Mouse (Mus musculus): ENCODE measurements around the gene Tra2b. TPM values are rescaled to one million over a fixed set of nuclear protein-coding genes. Genes with fewer than 3 reads are reported as not detected.
"Not testable (repeated sequence)": the region's sequence is repeated elsewhere in the genome, so short reads cannot be mapped to it uniquely, and the experiment has no call there.

The Tra2b gene
- total and polyA plus RNA-seq, 3 experiments, result 15.6 to 43.3 (median 33.6) TPM

GRCm38 (mm10) chr16:22261563-22261962, 4.2 kb downstream of the Tra2b start:
- Histone ChIP-seq H3K36me3 (ENCODE audit: control insufficient read depth, insufficient read depth, low read length) (peaks cover 42% of the 10 kb centered on the region), H3K27ac (no peak overlapping the region), H3K9ac (ENCODE audit: low read depth, low read length) (no peak overlapping the region), H3K79me2 (replicated peaks; ENCODE audit: control insufficient read depth, insufficient read depth, low read length) (peaks cover 5% of the 10 kb centered on the region), H3K4me3 (no peak overlapping the region), H3K4me1 (ENCODE audit: control insufficient read depth, insufficient read depth, low read length) (peaks cover 15% of the 10 kb centered on the region), H3K27me3 (ENCODE audit: control insufficient read depth, insufficient read depth, low read length) (no peaks in the 10 kb centered on the region)
- WGBS, result 45% methylated on average over 2 of the region's 2 CpGs
- intact Hi-C loops (cut with DNase I), result loop anchor here (10.0 kb wide), 4 partner anchors 157 to 837 kb away; partner anchors contain the start of genes Tmem41a and Vps8
- no peak for DNase-seq
- no peak for TF ChIP-seq CTCF (IDR thresholded peaks at IDR 0.05)
- TF ChIP-seq EP300 (IDR thresholded peaks at IDR 0.05; ENCODE audit: insufficient read depth, low read depth, low read length), result no peak

DNA sequence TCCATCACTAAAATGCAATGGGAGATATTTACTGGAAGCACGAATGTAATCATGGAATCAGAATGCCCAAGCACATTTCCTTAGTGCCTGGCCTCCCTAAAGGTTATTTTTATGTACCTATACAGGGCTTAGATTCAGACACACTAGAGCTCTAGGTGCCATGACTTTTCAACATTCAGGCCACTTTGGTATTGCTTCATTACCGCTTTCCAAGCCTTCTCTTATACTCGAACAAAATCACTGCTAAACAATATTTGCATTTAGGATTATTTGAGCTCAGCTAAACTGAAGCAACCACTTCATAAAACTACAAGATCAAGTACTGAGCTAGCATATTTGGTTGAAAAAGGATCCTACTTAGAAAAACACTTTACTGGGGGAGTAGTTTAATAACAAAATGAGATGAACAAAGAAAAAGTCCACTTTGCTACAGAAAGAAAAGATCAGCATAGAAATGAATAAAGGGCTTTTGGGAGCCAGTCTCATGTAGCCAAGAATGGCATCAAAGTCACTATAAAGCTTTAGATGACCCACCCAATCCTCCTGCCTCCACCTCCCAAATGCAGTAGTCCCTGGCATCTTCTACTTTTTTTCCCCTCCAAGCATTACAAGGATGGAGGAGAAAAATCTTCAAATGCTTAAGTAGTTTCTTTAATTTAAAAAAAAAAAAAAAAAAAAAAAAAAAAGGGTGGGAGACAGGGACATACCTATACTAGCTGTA, 5.2 kb downstream of the Tra2b start:
- DNase-seq, result no peak
- 23% methylated on average over 3 of the region's 3 CpGs for WGBS
- intact Hi-C loops (cut with DNase I), result loop anchor here (10.0 kb wide), 4 partner anchors 156 to 836 kb away; partner anchors contain the start of genes Tmem41a and Vps8
- no peak overlapping the region for H3K9ac ChIP-seq (ENCODE audit: low read depth, low read length)
- no peak overlapping the region for H3K4me3 ChIP-seq
- peaks cover 17% of the 10 kb centered on the region for H3K4me1 ChIP-seq (ENCODE audit: control insufficient read depth, insufficient read depth, low read length)
- no peak overlapping the region for H3K27ac ChIP-seq
- H3K27me3 ChIP-seq (ENCODE audit: control insufficient read depth, insufficient read depth, low read length), result no peaks in the 10 kb centered on the region
- H3K36me3 ChIP-seq (ENCODE audit: control insufficient read depth, insufficient read depth, low read length), result peaks cover 51% of the 10 kb centered on the region
- TF ChIP-seq EP300 (IDR thresholded peaks at IDR 0.05; ENCODE audit: insufficient read depth, low read depth, low read length), result no peak
- TF ChIP-seq POLR2A (IDR thresholded peaks at IDR 0.05; ENCODE audit: insufficient read depth, low read depth, low read length), result no peak
- TF ChIP-seq CTCF (IDR thresholded peaks at IDR 0.05), result no peak
- H3K79me2 ChIP-seq (replicated peaks; ENCODE audit: control insufficient read depth, insufficient read depth, low read length), result peaks cover 5% of the 10 kb centered on the region

GRCm38 (mm10) chr16:22252255-22252654, 13.6 kb downstream of the Tra2b start:
- H3K36me3 ChIP-seq (ENCODE audit: control insufficient read depth, insufficient read depth, low read length), result peaks cover 45% of the 10 kb centered on the region

GRCm38 (mm10) chr16:22250307-22250706, 15.5 kb downstream of the Tra2b start:
- H3K27me3 ChIP-seq (ENCODE audit: control insufficient read depth, insufficient read depth, low read length), result no peaks in the 10 kb centered on the region
- intact Hi-C loops (cut with DNase I), result no loop called here
- H3K4me1 ChIP-seq (ENCODE audit: control insufficient read depth, insufficient read depth, low read length), result no peaks in the 10 kb centered on the region; the same call in 1 of the 2 replicates
- no peaks in the 10 kb centered on the region for H3K79me2 ChIP-seq (replicated peaks; ENCODE audit: control insufficient read depth, insufficient read depth, low read length)
- DNase-seq, result no peak
- TF ChIP-seq EP300 (IDR thresholded peaks at IDR 0.05; ENCODE audit: insufficient read depth, low read depth, low read length), result no peak
- H3K27ac ChIP-seq, result no peak overlapping the region
- H3K36me3 ChIP-seq (ENCODE audit: control insufficient read depth, insufficient read depth, low read length), result peaks cover 28% of the 10 kb centered on the region
- H3K4me3 ChIP-seq, result no peak overlapping the region
- 90% methylated on average over 5 of the region's 5 CpGs for WGBS
- no peak overlapping the region for H3K9ac ChIP-seq (ENCODE audit: low read depth, low read length)

More at GRCm38 (mm10) chr16:22252255-22252654, 13.6 kb downstream of the Tra2b start:
- H3K4me1 ChIP-seq (ENCODE audit: control insufficient read depth, insufficient read depth, low read length); H3K27me3 ChIP-seq (ENCODE audit: control insufficient read depth, insufficient read depth, low read length); intact Hi-C loops (cut with DNase I); DNase-seq; H3K4me3 ChIP-seq; H3K9ac ChIP-seq (ENCODE audit: low read depth, low read length); H3K79me2 ChIP-seq (replicated peaks; ENCODE audit: control insufficient read depth, insufficient read depth, low read length); H3K27ac ChIP-seq: not testable (repeated sequence)
- 72% methylated on average over 6 of the region's 6 CpGs for WGBS

- Histone ChIP-seq H3K4me3 (no peak overlapping the region), H3K27me3 (ENCODE audit: control insufficient read depth, insufficient read depth, low read length) (no peaks in the 10 kb centered on the region), H3K79me2 (replicated peaks; ENCODE audit: control insufficient read depth, insufficient read depth, low read length) (no peaks in the 10 kb centered on the region), H3K4me1 (ENCODE audit: control insufficient read depth, insufficient read depth, low read length) (no peaks in the 10 kb centered on the region; the same call in 1 of the 2 replicates), H3K36me3 (ENCODE audit: control insufficient read depth, insufficient read depth, low read length) (peaks cover 27% of the 10 kb centered on the region), H3K9ac (ENCODE audit: low read depth, low read length) (no peak overlapping the region), H3K27ac (no peak overlapping the region)
- WGBS, result 89% methylated on average over 3 of the region's 3 CpGs
- DNase-seq, result no peak
- intact Hi-C loops (cut with DNase I), result no loop called here
- TF ChIP-seq CTCF (IDR thresholded peaks at IDR 0.05) (no peak), EP300 (IDR thresholded peaks at IDR 0.05; ENCODE audit: insufficient read depth, low read depth, low read length) (no peak), POLR2A (IDR thresholded peaks at IDR 0.05; ENCODE audit: insufficient read depth, low read depth, low read length) (no peak)
These were observed 16.1 kb downstream of the Tra2b start for GRCm38 (mm10) chr16:22249754-22250153.

DNA sequence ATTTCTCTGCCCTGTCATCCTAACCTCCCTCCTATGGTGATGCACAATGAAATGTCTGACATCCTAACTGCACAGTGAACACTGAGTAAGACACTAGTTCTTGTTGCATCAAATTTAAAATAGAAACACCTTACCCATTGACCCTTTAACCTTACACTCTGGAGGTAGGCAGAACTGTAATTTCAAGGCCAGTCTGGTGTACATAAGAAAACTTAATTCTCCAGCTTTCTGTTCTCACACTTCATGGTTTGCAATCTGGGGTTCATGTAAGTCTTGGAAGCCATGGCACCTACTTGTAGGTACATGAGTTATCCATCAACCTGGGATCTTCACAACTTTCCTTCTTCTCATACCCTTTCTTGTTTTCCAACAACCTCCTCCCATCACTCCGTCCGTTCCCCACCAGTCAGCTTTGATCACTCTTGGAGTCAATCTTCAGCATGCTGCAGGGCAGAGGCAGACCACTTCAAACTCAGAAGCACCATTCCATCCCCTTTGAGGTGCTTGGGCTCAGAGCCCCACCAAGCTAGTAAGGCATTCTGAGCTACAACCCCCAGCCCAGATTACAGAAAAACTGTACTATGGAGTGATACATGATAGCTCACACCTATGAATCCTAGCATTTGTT, 23.5 kb downstream of the Tra2b start:
- no peak overlapping the region for H3K9ac ChIP-seq (ENCODE audit: low read depth, low read length)
- H3K4me1 ChIP-seq (ENCODE audit: control insufficient read depth, insufficient read depth, low read length), result no peaks in the 10 kb centered on the region
- TF ChIP-seq EP300 (IDR thresholded peaks at IDR 0.05; ENCODE audit: insufficient read depth, low read depth, low read length) (no peak), CTCF (IDR thresholded peaks at IDR 0.05) (no peak), POLR2A (IDR thresholded peaks at IDR 0.05; ENCODE audit: insufficient read depth, low read depth, low read length) (no peak)
- H3K36me3 ChIP-seq (ENCODE audit: control insufficient read depth, insufficient read depth, low read length), result peaks cover 5% of the 10 kb centered on the region
- intact Hi-C loops (cut with DNase I), result no loop called here
- no peaks in the 10 kb centered on the region for H3K27me3 ChIP-seq (ENCODE audit: control insufficient read depth, insufficient read depth, low read length)
- H3K79me2 ChIP-seq (replicated peaks; ENCODE audit: control insufficient read depth, insufficient read depth, low read length), result no peaks in the 10 kb centered on the region
- no peak overlapping the region for H3K4me3 ChIP-seq
- DNase-seq, result no peak
- H3K27ac ChIP-seq, result no peak overlapping the region
- WGBS, result 84% methylated on average over 2 of the region's 2 CpGs

All from heart, adult 2 months (tissue).